Mouse (Mus musculus): ENCODE results near the gene Egln3. TPM values are rescaled to one million over a fixed set of nuclear protein-coding genes. Genes with fewer than 3 reads are reported as not detected.
A peak's percentile ranks its signal among the peaks of the same experiment; 100 is the strongest.

Gene Egln3
- polyA plus RNA-seq, 1 experiment from 2014 or later: 14.5 TPM

GRCm38 (mm10) chr12:54209182-54209563, 5.5 kb upstream of the Egln3 start:
- 16% methylated on average over 6 of the region's 6 CpGs for whole genome bisulfite sequencing
- Histone ChIP-seq H3K9me3 (ENCODE audit: control insufficient read depth, low read length) (no peaks in the 10 kb centered on the region), H3K36me3 (ENCODE audit: control insufficient read depth, insufficient read depth, low read length) (no peaks in the 10 kb centered on the region), H3K4me2 (replicated peaks; ENCODE audit: low read depth, low read length) (no peak overlapping the region), H3K9ac (ENCODE audit: low read depth, low read length) (no peak overlapping the region), H3K4me3 (ENCODE audit: low read length) (no peak overlapping the region), H3K4me1 (ENCODE audit: control insufficient read depth, insufficient read depth, low read length) (peaks cover 6% of the 10 kb centered on the region; the same call in 1 of the 2 replicates), H3K27me3 (ENCODE audit: control insufficient read depth, insufficient read depth, low read length) (no peaks in the 10 kb centered on the region; the same call in 1 of the 2 replicates), H3K27ac (ENCODE audit: low read depth, low read length) (peak overlapping the region; percentile 10; the same call in 1 of the 2 replicates)
- peak; percentile 67; the same call in 1 of the 2 replicates for ATAC-seq (ENCODE audit: low FRiP score, low TSS enrichment)

GRCm38 (mm10) chr12:54208433-54209181, 4.9 kb upstream of the Egln3 start:
- Histone ChIP-seq H3K9ac (ENCODE audit: low read depth, low read length) (no peak overlapping the region), H3K4me2 (replicated peaks; ENCODE audit: low read depth, low read length) (no peak overlapping the region), H3K4me3 (ENCODE audit: low read length) (no peak overlapping the region), H3K27ac (ENCODE audit: low read depth, low read length) (peak overlapping the region; percentile 10; the same call in 1 of the 2 replicates), H3K36me3 (ENCODE audit: control insufficient read depth, insufficient read depth, low read length) (no peaks in the 10 kb centered on the region), H3K27me3 (ENCODE audit: control insufficient read depth, insufficient read depth, low read length) (no peaks in the 10 kb centered on the region; the same call in 1 of the 2 replicates), H3K4me1 (ENCODE audit: control insufficient read depth, insufficient read depth, low read length) (peaks cover 4% of the 10 kb centered on the region; the same call in 1 of the 2 replicates), H3K9me3 (ENCODE audit: control insufficient read depth, low read length) (no peaks in the 10 kb centered on the region)
- WGBS: 32% methylated on average over 8 of the region's 8 CpGs
- no peak for ATAC-seq (ENCODE audit: low FRiP score, low TSS enrichment)

- H3K9ac ChIP-seq (ENCODE audit: low read depth, low read length): no peak overlapping the region
Measured at GRCm38 (mm10) chr12:54205731-54206130, 2.1 kb upstream of the Egln3 start.

GRCm38 (mm10) chr12:54205195-54205594, 1.5 kb upstream of the Egln3 start:
- no peak overlapping the region for H3K4me3 ChIP-seq (ENCODE audit: low read length)
- peaks cover 16% of the 10 kb centered on the region for H3K27me3 ChIP-seq (ENCODE audit: control insufficient read depth, insufficient read depth, low read length)
- H3K4me2 ChIP-seq (replicated peaks; ENCODE audit: low read depth, low read length): no peak overlapping the region
- H3K4me1 ChIP-seq (ENCODE audit: control insufficient read depth, insufficient read depth, low read length): peaks cover 4% of the 10 kb centered on the region; the same call in 1 of the 2 replicates
- H3K27ac ChIP-seq (ENCODE audit: low read depth, low read length): no peak overlapping the region
- no peaks in the 10 kb centered on the region for H3K9me3 ChIP-seq (ENCODE audit: control insufficient read depth, low read length)
- no peak; the same call in 1 of the 2 replicates for ATAC-seq (ENCODE audit: low FRiP score, low TSS enrichment)
- WGBS: 9% methylated on average over 1 of the region's 1 CpGs
- H3K36me3 ChIP-seq (ENCODE audit: control insufficient read depth, insufficient read depth, low read length): no peaks in the 10 kb centered on the region
- no peak overlapping the region for H3K9ac ChIP-seq (ENCODE audit: low read depth, low read length)

More at GRCm38 (mm10) chr12:54205731-54206130, 2.1 kb upstream of the Egln3 start:
- H3K27ac ChIP-seq (ENCODE audit: low read depth, low read length): no peak overlapping the region
- H3K36me3 ChIP-seq (ENCODE audit: control insufficient read depth, insufficient read depth, low read length): no peaks in the 10 kb centered on the region
- H3K4me1 ChIP-seq (ENCODE audit: control insufficient read depth, insufficient read depth, low read length): peaks cover 4% of the 10 kb centered on the region; the same call in 1 of the 2 replicates
- no peak overlapping the region for H3K4me3 ChIP-seq (ENCODE audit: low read length)
- H3K27me3 ChIP-seq (ENCODE audit: control insufficient read depth, insufficient read depth, low read length): peaks cover 16% of the 10 kb centered on the region
- no peak overlapping the region for H3K4me2 ChIP-seq (replicated peaks; ENCODE audit: low read depth, low read length)
- no peaks in the 10 kb centered on the region for H3K9me3 ChIP-seq (ENCODE audit: control insufficient read depth, low read length)
- no peak for ATAC-seq (ENCODE audit: low FRiP score, low TSS enrichment)
- WGBS: 90% methylated on average over 4 of the region's 4 CpGs

GRCm38 (mm10) chr12:54202765-54203655, 650 bp downstream of the Egln3 start:
- peak overlapping the region; percentile 99 for H3K4me2 ChIP-seq (replicated peaks; ENCODE audit: low read depth, low read length)
- WGBS: 3% methylated on average over 55 of the region's 55 CpGs
- no peaks in the 10 kb centered on the region for H3K36me3 ChIP-seq (ENCODE audit: control insufficient read depth, insufficient read depth, low read length)
- peak; percentile 57 for ATAC-seq (ENCODE audit: low FRiP score, low TSS enrichment)
- H3K9me3 ChIP-seq (ENCODE audit: control insufficient read depth, low read length): no peaks in the 10 kb centered on the region
- H3K27ac ChIP-seq (ENCODE audit: low read depth, low read length): no peak overlapping the region
- peak overlapping the region; percentile 56 for H3K4me3 ChIP-seq (ENCODE audit: low read length)
- peak overlapping the region; percentile 59 for H3K9ac ChIP-seq (ENCODE audit: low read depth, low read length)
- H3K4me1 ChIP-seq (ENCODE audit: control insufficient read depth, insufficient read depth, low read length): no peaks in the 10 kb centered on the region
- H3K27me3 ChIP-seq (ENCODE audit: control insufficient read depth, insufficient read depth, low read length): peaks cover 16% of the 10 kb centered on the region

GRCm38 (mm10) chr12:54202276-54202675, 1.4 kb downstream of the Egln3 start:
- H3K4me3 ChIP-seq (ENCODE audit: low read length): peak overlapping the region; percentile 56
- 30% methylated on average over 6 of the region's 6 CpGs for WGBS
- H3K4me2 ChIP-seq (replicated peaks; ENCODE audit: low read depth, low read length): peak overlapping the region; percentile 99
- H3K9me3 ChIP-seq (ENCODE audit: control insufficient read depth, low read length): no peaks in the 10 kb centered on the region
- ATAC-seq (ENCODE audit: low FRiP score, low TSS enrichment): no peak
- peaks cover 16% of the 10 kb centered on the region for H3K27me3 ChIP-seq (ENCODE audit: control insufficient read depth, insufficient read depth, low read length)
- H3K4me1 ChIP-seq (ENCODE audit: control insufficient read depth, insufficient read depth, low read length): 0 out of 2 replicates have a peak, but pooled peaks cover 6% of the 10 kb centered on the region
- H3K27ac ChIP-seq (ENCODE audit: low read depth, low read length): no peak overlapping the region
- peak overlapping the region; percentile 59 for H3K9ac ChIP-seq (ENCODE audit: low read depth, low read length)
- H3K36me3 ChIP-seq (ENCODE audit: control insufficient read depth, insufficient read depth, low read length): no peaks in the 10 kb centered on the region

- no peak for ATAC-seq (ENCODE audit: low FRiP score, low TSS enrichment)
- 28% methylated on average over 6 of the region's 6 CpGs for WGBS
- Histone ChIP-seq H3K9me3 (ENCODE audit: control insufficient read depth, low read length) (no peaks in the 10 kb centered on the region), H3K27ac (ENCODE audit: low read depth, low read length) (no peak overlapping the region), H3K27me3 (ENCODE audit: control insufficient read depth, insufficient read depth, low read length) (peaks cover 16% of the 10 kb centered on the region), H3K36me3 (ENCODE audit: control insufficient read depth, insufficient read depth, low read length) (no peaks in the 10 kb centered on the region), H3K9ac (ENCODE audit: low read depth, low read length) (no peak overlapping the region), H3K4me2 (replicated peaks; ENCODE audit: low read depth, low read length) (no peak overlapping the region), H3K4me1 (ENCODE audit: control insufficient read depth, insufficient read depth, low read length) (0 out of 2 replicates have a peak, but pooled peaks cover 6% of the 10 kb centered on the region), H3K4me3 (ENCODE audit: low read length) (no peak overlapping the region; the same call in 1 of the 2 replicates)
Measured at GRCm38 (mm10) chr12:54200856-54201255, 2.8 kb downstream of the Egln3 start.

GRCm38 (mm10) chr12:54200172-54200571, 3.5 kb downstream of the Egln3 start:
- 0 out of 2 replicates have a peak, but pooled peaks cover 6% of the 10 kb centered on the region for H3K4me1 ChIP-seq (ENCODE audit: control insufficient read depth, insufficient read depth, low read length)
- H3K27me3 ChIP-seq (ENCODE audit: control insufficient read depth, insufficient read depth, low read length): peaks cover 16% of the 10 kb centered on the region
- H3K36me3 ChIP-seq (ENCODE audit: control insufficient read depth, insufficient read depth, low read length): no peaks in the 10 kb centered on the region
- H3K27ac ChIP-seq (ENCODE audit: low read depth, low read length): no peak overlapping the region
- H3K9ac ChIP-seq (ENCODE audit: low read depth, low read length): no peak overlapping the region
- WGBS: 32% methylated on average over 4 of the region's 4 CpGs
- H3K4me3 ChIP-seq (ENCODE audit: low read length): no peak overlapping the region
- no peak overlapping the region; the same call in 1 of the 2 replicates for H3K4me2 ChIP-seq (replicated peaks; ENCODE audit: low read depth, low read length)
- H3K9me3 ChIP-seq (ENCODE audit: control insufficient read depth, low read length): no peaks in the 10 kb centered on the region
- no peak for ATAC-seq (ENCODE audit: low FRiP score, low TSS enrichment)
